Mouse (Mus musculus): ENCODE measurements at regions not wholly inside any gene's neighbourhood (a gene's known extent, or its start where the extent isn't known, plus 50 kb on each side); places are given as distances from the start of the nearest gene placed in this dataset.

DNA sequence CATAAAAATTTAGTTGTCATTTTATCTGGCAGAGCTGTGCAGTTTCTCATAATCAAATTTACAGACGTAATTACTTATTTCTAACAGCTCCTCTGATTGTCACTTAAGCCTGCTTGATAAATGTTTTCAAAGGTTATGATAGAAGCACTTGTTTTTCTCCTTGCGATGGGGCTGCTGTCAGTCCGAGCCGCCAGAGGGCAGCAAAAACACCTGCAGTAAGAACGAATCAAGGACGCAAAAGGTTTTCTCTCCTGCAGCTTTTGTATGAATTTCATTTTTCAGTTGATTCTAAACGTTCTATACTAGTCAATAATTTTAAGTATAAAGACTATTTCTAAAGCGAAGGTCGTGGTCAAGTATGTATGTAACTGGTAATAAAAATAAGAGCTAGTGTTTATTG lies 166.1 kb downstream of the AI429214 start:
- TF ChIP-seq CTCF (conservative IDR thresholded peaks at IDR 0.05; ENCODE audit: low read length) (peak; percentile 86), POU5F1 (IDR thresholded peaks at IDR 0.05; ENCODE audit: borderline replicate concordance, low read length) (no peak), NANOG (IDR thresholded peaks at IDR 0.05; ENCODE audit: borderline replicate concordance, low read length) (no peak)

Measured in E14TG2a.4 (cell line).